Mouse (Mus musculus) E14TG2a.4 (cell line): ENCODE results near the gene Kif26b.

Experiments
- CTCF ChIP-seq: conservative IDR thresholded peaks from 2 replicates; pipeline ENCODE4 v1.5.1; 2014; ENCODE audit warnings: low read length
- NANOG ChIP-seq: IDR thresholded peaks from 2 replicates; pipeline ENCODE4 v1.6.1; 2014; ENCODE audit warnings: borderline replicate concordance, low read length, mixed read lengths
- POU5F1 ChIP-seq: IDR thresholded peaks from 2 replicates; pipeline ENCODE4 v1.6.1; 2014; ENCODE audit warnings: low read length, borderline replicate concordance

DNA sequence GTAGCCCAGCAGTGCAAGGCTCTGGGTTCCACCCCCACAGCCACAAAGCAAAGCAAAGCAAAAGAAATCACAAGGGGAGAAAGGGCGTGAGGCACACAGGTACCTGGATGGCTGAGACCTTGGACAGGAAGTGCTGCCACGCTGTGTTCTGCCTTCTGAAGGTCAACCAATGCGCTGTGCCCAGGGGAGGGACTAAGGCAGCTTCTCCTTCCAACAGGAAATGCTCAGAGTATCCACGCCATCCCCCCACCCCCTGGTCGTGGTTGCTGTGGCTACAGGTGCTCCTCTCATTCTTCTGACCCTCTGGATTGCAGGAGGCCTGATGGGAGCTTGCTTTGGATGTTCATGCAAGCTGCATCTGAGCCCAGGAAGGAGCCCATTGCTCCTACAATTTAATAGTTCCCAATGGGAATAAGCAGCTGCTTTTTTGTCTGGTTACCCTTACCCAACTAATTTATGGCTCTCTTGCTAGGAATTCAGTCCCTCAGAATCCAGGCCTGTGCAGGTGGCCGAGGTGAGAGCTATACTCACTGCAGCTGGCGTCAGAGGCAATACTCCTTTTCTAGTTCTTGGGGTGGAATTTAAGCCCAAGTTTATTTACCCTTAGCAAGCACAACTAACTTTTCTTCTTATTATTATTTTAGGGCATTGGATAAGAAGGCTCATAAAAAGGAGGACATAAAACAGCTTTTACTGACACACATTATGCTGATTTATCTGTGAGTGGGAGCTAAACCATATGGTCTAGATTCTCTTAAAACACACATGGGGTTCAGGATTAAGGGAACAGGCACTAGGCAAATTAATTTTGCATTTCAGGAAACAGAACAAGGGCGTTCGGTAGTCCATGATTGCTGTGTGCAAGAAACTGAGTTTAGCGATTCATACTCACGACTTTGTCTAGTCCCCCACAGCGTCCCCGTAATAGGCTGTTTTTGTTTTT is 61.6 kb downstream of the Kif26b start:
- TF ChIP-seq CTCF (no peak), NANOG (no peak), POU5F1 (no peak)
